ENCODE assay signal across 7 mouse cellular contexts in the genomic region with DNA sequence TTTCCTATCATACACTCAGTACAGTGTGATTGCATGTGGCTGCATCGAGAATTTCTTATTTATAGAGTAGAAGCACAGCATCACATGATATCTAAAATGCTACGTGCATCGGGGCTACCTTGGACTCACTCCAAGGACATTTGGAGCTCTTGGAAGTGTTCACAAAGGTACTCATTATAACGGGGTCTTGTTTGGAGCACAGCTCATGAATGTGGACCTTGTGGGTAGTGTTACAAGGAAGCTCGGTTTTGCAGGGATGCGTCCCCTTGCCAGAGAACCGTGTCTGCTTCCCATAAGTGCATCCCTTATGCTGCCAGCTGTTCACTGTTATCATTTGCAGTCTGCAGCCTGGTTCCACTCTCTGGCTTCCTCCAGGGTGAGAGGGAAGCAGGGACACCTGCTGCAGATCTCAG.
DNase-seq lines count a peak whose midpoint lies in the region; ATAC-seq lines count a peak whose summit lies in the region.

No protein-coding gene starts in this region.

- H3K4me2 ChIP-seq in neural tube, embryonic 13.5 days = peak overlapping the region; percentile 24; the same call in 1 of the 2 replicates
- H3K4me2 ChIP-seq in embryonic facial prominence, embryonic 15.5 days (replicated peaks) = peak overlapping the region; percentile 36

- H3K9ac ChIP-seq in neural tube, embryonic 13.5 days = no peak overlapping the region
- no peak overlapping the region for H3K9ac ChIP-seq in embryonic facial prominence, embryonic 15.5 days

- H3K27ac ChIP-seq in neural tube, embryonic 13.5 days (replicated peaks) = no peak overlapping the region
- no peak overlapping the region; the same call in 1 of the 2 replicates for H3K27ac ChIP-seq in embryonic facial prominence, embryonic 15.5 days (replicated peaks)

- no peaks in the 10 kb centered on the region for H3K9me3 ChIP-seq in neural tube, embryonic 13.5 days
- no peaks in the 10 kb centered on the region for H3K9me3 ChIP-seq in embryonic facial prominence, embryonic 15.5 days (replicated peaks)

- ATAC-seq in neural tube, embryonic 13.5 days (ENCODE audit: low read depth) = peak; percentile 65; the same call in 1 of the 2 replicates
- peak; percentile 80 for ATAC-seq in embryonic facial prominence, embryonic 15.5 days (ENCODE audit: insufficient number of reproducible peaks, low FRiP score, low TSS enrichment, low read depth)
- ATAC-seq in erythroblast, adult 5-6 weeks (replicated peaks; ENCODE audit: low FRiP score, poor library complexity, severe bottlenecking) = no peak

- H3K4me1 ChIP-seq in neural tube, embryonic 13.5 days (replicated peaks) = peaks cover 8% of the 10 kb centered on the region; the same call in 1 of the 2 replicates
- H3K4me1 ChIP-seq in embryonic facial prominence, embryonic 15.5 days = 0 out of 2 replicates have a peak, but pooled peaks cover 7% of the 10 kb centered on the region

- H3K27me3 ChIP-seq in neural tube, embryonic 13.5 days = no peaks in the 10 kb centered on the region
- H3K27me3 ChIP-seq in embryonic facial prominence, embryonic 15.5 days = no peaks in the 10 kb centered on the region

- H3K4me3 ChIP-seq in neural tube, embryonic 13.5 days = no peak overlapping the region
- H3K4me3 ChIP-seq in embryonic facial prominence, embryonic 15.5 days (replicated peaks) = no peak overlapping the region

- DNase-seq in neural tube, embryonic 10.5 days (ENCODE audit: extremely low spot score, low spot score) = no peak
- DNase-seq in layer of hippocampus, adult 9-11 months = peak; percentile 75
- peak; percentile 35 for DNase-seq in mesoderm, embryonic 11.5 days (ENCODE audit: low read depth, low spot score)
- no peak for DNase-seq in urinary bladder, adult 18-20 months (ENCODE audit: low spot score in 2 of 2)

- no peaks in the 10 kb centered on the region for H3K36me3 ChIP-seq in neural tube, embryonic 13.5 days
- no peaks in the 10 kb centered on the region for H3K36me3 ChIP-seq in embryonic facial prominence, embryonic 15.5 days

- WGBS in neural tube, embryonic 13.5 days = 51% methylated on average over 7 of the region's 7 CpGs
- 23% methylated on average over 7 of the region's 7 CpGs for WGBS in embryonic facial prominence, embryonic 15.5 days

Comparison
In these comparisons a context has a peak if more than half of its experiments do, and no peak if none do; other contexts are left out.
1. DNase-seq: peak in layer of hippocampus, adult 9-11 months (single experiment) and mesoderm, embryonic 11.5 days (single experiment); none in neural tube, embryonic 10.5 days (single experiment) and urinary bladder, adult 18-20 months (0 of 2).